Mouse (Mus musculus): ENCODE data around the gene Mrpl23. TPM values are rescaled to one million over a fixed set of nuclear protein-coding genes. Genes with fewer than 3 reads are reported as not detected.

Mrpl23 gene
- total RNA-seq, 2 experiments from 2014 or later, result 4.8 to 7.2 TPM

- intact Hi-C loops (cut with DNase I), result no loop called here
- DNase-seq (ENCODE audit: extremely low spot score in 1 of 2, low spot score in 2 of 2), result no peak
Observed at GRCm38 (mm10) chr7:142561856-142562404, 29.4 kb downstream of the Mrpl23 start.

GRCm38 (mm10) chr7:142563168-142563567 is 30.7 kb downstream of the Mrpl23 start:
- intact Hi-C loops (cut with DNase I), result no loop called here
- DNase-seq (ENCODE audit: extremely low spot score in 1 of 2, low spot score in 2 of 2), result no peak

- intact Hi-C loops (cut with DNase I), result no loop called here
- DNase-seq (ENCODE audit: extremely low spot score in 1 of 2, low spot score in 2 of 2), result peak in 1 of 2 experiments; percentile 64
Observed at GRCm38 (mm10) chr7:142564955-142565643, 32.6 kb downstream of the Mrpl23 start.

- intact Hi-C loops (cut with DNase I), result no loop called here
- DNase-seq (ENCODE audit: extremely low spot score in 1 of 2, low spot score in 2 of 2), result no peak
Observed at GRCm38 (mm10) chr7:142566512-142566911, 34.0 kb downstream of the Mrpl23 start.

- intact Hi-C loops (cut with DNase I), result no loop called here
Observed at GRCm38 (mm10) chr7:142568985-142569384, 36.5 kb downstream of the Mrpl23 start.

GRCm38 (mm10) chr7:142570565-142570964 is 38.1 kb downstream of the Mrpl23 start:
- intact Hi-C loops (cut with DNase I), result loop anchor here (10.0 kb wide), 1 partner anchor 86 kb away; no protein-coding TSS in a partner anchor
- DNase-seq (ENCODE audit: extremely low spot score in 1 of 2, low spot score in 2 of 2), result no peak

More at GRCm38 (mm10) chr7:142568985-142569384, 36.5 kb downstream of the Mrpl23 start:
- DNase-seq (ENCODE audit: extremely low spot score in 1 of 2, low spot score in 2 of 2), result no peak

GRCm38 (mm10) chr7:142571458-142572220 is 39.2 kb downstream of the Mrpl23 start:
- DNase-seq (ENCODE audit: extremely low spot score in 1 of 2, low spot score in 2 of 2), result peak in 1 of 2 experiments; percentile 43
- intact Hi-C loops (cut with DNase I), result loop anchor here (10.0 kb wide), 1 partner anchor 87 kb away; no protein-coding TSS in a partner anchor

GRCm38 (mm10) chr7:142572343-142572742 is 39.9 kb downstream of the Mrpl23 start:
- intact Hi-C loops (cut with DNase I), result loop anchor here (10.0 kb wide), 1 partner anchor 88 kb away; no protein-coding TSS in a partner anchor
- DNase-seq (ENCODE audit: extremely low spot score in 1 of 2, low spot score in 2 of 2), result no peak

GRCm38 (mm10) chr7:142572992-142573391 is 40.5 kb downstream of the Mrpl23 start:
- DNase-seq (ENCODE audit: extremely low spot score in 1 of 2, low spot score in 2 of 2), result no peak
- intact Hi-C loops (cut with DNase I), result loop anchor here (10.0 kb wide), 1 partner anchor 88 kb away; no protein-coding TSS in a partner anchor

GRCm38 (mm10) chr7:142574155-142574660 is 41.7 kb downstream of the Mrpl23 start:
- DNase-seq (ENCODE audit: extremely low spot score in 1 of 2, low spot score in 2 of 2), result no peak
- intact Hi-C loops (cut with DNase I), result loop anchor here (10.0 kb wide), 1 partner anchor 89 kb away; no protein-coding TSS in a partner anchor

- intact Hi-C loops (cut with DNase I), result loop anchor here (10.0 kb wide), 1 partner anchor 90 kb away; no protein-coding TSS in a partner anchor
- no peak for DNase-seq (ENCODE audit: extremely low spot score in 1 of 2, low spot score in 2 of 2)
Observed at GRCm38 (mm10) chr7:142574826-142575351, 42.4 kb downstream of the Mrpl23 start.

- DNase-seq (ENCODE audit: extremely low spot score in 1 of 2, low spot score in 2 of 2), result no peak
- intact Hi-C loops (cut with DNase I), result loop anchor here (10.0 kb wide), 1 partner anchor 91 kb away; no protein-coding TSS in a partner anchor
Observed at GRCm38 (mm10) chr7:142575491-142575890, 43.0 kb downstream of the Mrpl23 start.

GRCm38 (mm10) chr7:142575971-142576370 is 43.5 kb downstream of the Mrpl23 start:
- intact Hi-C loops (cut with DNase I), result loop anchor here (10.0 kb wide), 1 partner anchor 91 kb away; no protein-coding TSS in a partner anchor

GRCm38 (mm10) chr7:142576472-142577326 is 44.2 kb downstream of the Mrpl23 start:
- intact Hi-C loops (cut with DNase I), result loop anchor here (10.0 kb wide), 1 partner anchor 92 kb away; no protein-coding TSS in a partner anchor
- no peak for DNase-seq (ENCODE audit: extremely low spot score in 1 of 2, low spot score in 2 of 2)

More at GRCm38 (mm10) chr7:142575971-142576370, 43.5 kb downstream of the Mrpl23 start:
- DNase-seq (ENCODE audit: extremely low spot score in 1 of 2, low spot score in 2 of 2), result no peak

- intact Hi-C loops (cut with DNase I), result loop anchor here (10.0 kb wide), 1 partner anchor 93 kb away; no protein-coding TSS in a partner anchor
Observed at GRCm38 (mm10) chr7:142577806-142578423, 45.4 kb downstream of the Mrpl23 start.

GRCm38 (mm10) chr7:142579069-142579468 is 46.6 kb downstream of the Mrpl23 start:
- DNase-seq (ENCODE audit: extremely low spot score in 1 of 2, low spot score in 2 of 2), result no peak
- intact Hi-C loops (cut with DNase I), result loop anchor here (10.0 kb wide), 1 partner anchor 94 kb away; no protein-coding TSS in a partner anchor

More at GRCm38 (mm10) chr7:142577806-142578423, 45.4 kb downstream of the Mrpl23 start:
- no peak for DNase-seq (ENCODE audit: extremely low spot score in 1 of 2, low spot score in 2 of 2)
